Mouse (Mus musculus) megakaryocyte, embryonic 14.5 days (primary cell): ENCODE measurements around the gene Rbms1.

Experiments
- FLI1 ChIP-seq: IDR thresholded peaks from 2 replicates; pipeline ENCODE4 v1.6.1; 2012; ENCODE audit warnings: low read length, inconsistent platforms, mixed read lengths
- GATA1 ChIP-seq: IDR thresholded peaks from 3 replicates; pipeline ENCODE4 v1.6.1; 2012; ENCODE audit warnings: mixed read lengths, low read length, inconsistent platforms, borderline replicate concordance

GRCm38 (mm10) chr2:60812949-60813348 is 150.0 kb downstream of the Rbms1 start:
- no peak for TF ChIP-seq GATA1
- TF ChIP-seq FLI1: no peak
